Mouse (Mus musculus): ENCODE data around the gene Gli2.

Gene Gli2

GRCm38 (mm10) chr1:119053402-119053841 is at the start of gene Gli2:
Gene Gli2 (minus strand): TSS chr1:119053619.
- DNase-seq, result peak; percentile 94

DNA sequence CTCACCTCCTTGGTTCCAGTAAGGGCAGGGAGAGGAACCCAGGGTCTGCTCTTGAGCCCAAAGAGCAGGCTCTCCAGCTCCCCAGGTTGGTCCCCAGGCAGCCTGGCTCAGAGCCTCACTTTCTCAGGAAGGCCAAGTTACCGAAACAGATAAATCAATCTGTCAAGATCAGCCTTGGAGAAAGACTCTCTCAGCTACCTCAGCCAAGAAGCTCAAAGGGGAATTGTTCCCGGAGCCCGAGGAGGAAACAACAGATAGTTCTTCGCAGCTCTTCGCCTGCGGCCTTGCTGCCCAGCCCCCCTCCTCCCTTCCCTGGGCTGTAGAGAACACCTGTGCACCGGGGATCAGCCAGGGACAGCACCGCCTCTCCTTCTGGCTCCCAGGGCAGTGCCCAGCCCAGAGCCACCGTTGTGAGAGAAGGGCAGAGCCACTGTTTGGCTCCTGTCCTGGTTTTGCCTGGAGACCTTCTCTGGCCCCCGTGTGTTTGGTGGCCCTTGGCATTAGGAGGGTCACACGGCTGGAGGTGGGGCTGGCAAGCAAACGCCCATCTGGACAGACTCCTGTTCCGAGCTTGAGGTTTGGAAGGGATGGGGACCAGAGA is 44.6 kb upstream of the Gli2 start:
- DNase-seq, result no peak

DNA sequence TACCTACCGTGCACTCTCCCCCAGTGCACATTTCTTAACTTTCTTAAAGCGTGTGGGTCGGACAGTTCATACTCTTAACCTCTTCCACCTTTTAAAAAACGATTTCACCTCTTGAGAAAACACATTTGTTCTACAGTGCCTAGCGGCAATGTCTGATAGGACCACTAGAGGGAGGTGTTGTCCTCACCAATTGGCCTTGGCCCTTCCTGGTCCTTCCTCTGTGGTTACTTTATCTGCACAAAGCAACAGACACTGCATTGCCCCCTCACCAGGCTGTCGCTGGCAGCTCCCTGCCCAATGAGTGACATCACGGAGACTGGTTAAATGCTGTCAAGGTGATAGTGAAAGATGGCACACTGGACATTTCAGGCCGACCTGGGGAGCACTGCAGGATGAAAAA is 40.3 kb upstream of the Gli2 start:
- peak; percentile 77 for DNase-seq

GRCm38 (mm10) chr1:119089887-119090620 is 36.6 kb upstream of the Gli2 start:
- DNase-seq, result no peak

DNA sequence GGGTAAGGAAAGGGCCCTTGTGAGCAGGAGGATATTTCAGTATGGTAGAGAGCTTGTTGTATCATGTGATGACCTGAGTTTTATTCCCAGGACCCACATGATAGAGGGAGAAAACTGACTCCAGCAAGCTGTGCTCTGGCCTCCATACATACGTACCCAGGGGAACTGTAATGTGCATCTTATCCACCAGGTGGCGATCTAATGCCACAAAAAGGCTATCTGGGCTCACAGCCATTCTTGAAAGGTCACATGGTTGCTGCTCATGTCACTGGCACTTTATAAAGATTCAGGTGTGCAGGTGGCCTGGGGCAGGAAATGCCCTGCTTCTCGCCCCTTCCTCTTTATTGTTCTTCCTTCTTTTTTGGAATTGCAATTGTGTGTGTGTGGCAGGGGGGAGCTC is 34.1 kb upstream of the Gli2 start:
- DNase-seq, result peak; percentile 87

DNA sequence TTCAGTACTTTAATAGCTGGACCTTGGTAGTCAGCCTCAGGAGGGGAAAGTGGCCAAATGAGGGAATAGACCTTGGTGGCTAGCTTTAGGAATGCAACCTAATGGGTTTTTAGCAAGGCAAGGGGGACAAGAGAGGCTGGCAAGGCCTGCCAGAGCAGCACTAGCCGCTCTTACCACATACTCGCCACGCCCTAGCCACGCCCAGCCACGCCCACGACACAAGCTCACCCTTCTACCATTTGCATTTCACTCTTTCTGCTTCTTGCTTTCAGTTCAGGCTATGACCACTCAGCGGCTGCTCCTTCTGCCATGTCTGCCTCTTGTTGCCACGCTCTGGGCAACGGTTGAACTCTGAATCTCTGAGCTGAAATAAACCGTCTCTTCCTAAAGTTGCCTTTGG is 32.4 kb upstream of the Gli2 start:
- no peak for DNase-seq

DNA sequence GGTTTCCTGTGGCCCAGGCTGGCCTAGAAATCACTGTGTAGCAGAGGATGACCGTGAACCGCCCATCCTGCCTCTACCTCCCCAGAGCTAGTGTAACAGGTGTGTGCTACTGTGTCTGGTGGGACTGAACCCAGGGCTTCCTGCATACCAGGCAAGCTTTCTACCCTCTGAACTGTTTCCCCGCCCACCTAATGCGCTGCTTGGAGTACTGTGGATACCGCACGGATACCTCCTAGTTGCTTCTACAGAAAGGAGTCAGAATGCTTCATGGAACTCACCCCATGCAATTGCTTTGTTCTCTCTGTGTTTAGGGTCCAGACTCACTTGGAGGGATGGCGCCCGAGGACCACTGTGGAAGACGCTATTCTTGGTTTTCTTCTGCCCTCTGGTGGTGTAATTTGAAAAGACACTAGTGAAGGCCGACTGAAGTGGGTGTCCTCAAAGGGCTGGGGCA is 30.1 kb upstream of the Gli2 start:
- peak; percentile 88 for DNase-seq

DNA sequence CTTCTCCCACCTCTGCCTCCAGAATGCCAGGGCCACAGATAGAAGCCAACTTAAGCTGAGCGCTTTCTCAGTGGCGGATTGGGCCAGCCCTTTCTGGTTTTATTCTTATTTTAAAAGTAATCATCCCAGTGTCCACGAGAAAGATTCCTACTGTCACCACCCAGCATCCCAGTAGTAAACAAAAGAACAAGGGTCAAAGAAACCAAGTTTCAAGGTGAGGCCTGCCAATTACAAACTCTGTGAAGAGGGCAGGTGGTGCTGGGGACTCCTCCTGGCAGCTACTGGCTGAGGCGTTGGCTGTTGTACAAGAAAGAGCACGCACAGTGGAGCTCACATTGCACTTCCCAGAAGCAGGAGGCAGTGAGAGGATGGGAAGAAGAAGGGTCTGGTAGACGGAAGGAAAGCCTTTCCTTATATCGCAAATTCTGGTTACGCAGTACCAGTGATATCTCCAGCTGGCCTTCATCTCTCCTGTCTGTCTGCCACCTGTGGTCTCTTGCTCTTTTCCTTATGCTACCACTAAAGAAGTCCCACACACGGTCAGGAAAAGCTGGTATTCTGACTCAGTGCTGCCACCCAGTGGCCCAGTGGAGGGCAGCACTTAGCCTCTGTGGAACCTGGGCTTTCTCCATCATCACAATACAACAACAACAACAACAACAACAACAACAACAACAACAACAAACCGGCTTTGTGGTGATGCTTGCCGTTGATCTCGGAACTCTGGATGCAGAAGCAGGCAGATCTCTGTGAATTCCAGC is 29.0 kb upstream of the Gli2 start:
- DNase-seq, result peak; percentile 74

DNA sequence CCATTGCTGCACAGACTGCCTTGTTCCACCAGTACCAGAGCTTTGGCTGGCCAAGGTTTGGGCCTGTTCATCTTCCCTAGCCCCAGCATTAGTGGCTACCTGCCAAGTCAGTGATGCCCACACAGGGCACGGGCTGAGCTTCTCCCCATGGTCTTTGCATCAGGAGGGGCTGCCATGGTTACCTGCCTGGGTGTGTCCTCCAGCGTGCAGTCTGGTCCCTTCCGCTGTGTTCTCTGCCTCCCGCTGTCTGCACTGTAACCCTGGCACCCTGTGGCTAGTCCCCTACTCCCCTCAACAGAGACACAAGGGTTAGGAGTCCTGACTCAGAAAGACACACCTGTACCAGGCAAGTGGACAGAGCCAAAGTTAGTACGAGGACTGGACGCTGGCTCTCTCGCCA is 24.5 kb upstream of the Gli2 start:
- DNase-seq, result no peak

GRCm38 (mm10) chr1:119076333-119076732 is 22.9 kb upstream of the Gli2 start:
- DNase-seq, result no peak

- no peak for DNase-seq
Measured at GRCm38 (mm10) chr1:119075916-119076315, 22.5 kb upstream of the Gli2 start.

- no peak for DNase-seq
Measured at GRCm38 (mm10) chr1:119075500-119075899, 22.1 kb upstream of the Gli2 start.

GRCm38 (mm10) chr1:119074910-119075309 is 21.5 kb upstream of the Gli2 start:
- peak; percentile 35 for DNase-seq

GRCm38 (mm10) chr1:119073876-119074275 is 20.5 kb upstream of the Gli2 start:
- no peak for DNase-seq

- DNase-seq, result no peak
Measured at GRCm38 (mm10) chr1:119064892-119065671, 11.7 kb upstream of the Gli2 start.

DNA sequence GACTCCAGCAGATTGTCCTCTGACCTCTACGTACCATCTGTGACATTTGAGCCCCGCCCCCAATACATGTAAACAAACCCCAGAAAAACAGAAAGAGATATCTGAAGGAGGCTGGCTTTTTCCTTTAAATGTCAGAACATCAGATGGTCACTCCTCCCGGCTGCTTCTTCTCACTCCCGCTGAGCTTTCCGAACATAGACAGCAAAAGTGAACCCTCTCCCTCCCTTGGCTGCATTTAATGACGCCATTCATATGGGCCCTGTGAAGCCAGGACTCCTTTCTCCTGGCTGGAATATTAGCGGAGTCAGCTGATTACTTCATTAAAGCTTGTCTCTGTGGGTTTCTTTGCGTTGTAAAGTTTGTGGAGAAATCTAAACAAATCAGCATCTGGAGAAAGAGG is 3.1 kb upstream of the Gli2 start:
- DNase-seq, result no peak

GRCm38 (mm10) chr1:119055801-119056200 is 2.4 kb upstream of the Gli2 start:
- no peak for DNase-seq

DNA sequence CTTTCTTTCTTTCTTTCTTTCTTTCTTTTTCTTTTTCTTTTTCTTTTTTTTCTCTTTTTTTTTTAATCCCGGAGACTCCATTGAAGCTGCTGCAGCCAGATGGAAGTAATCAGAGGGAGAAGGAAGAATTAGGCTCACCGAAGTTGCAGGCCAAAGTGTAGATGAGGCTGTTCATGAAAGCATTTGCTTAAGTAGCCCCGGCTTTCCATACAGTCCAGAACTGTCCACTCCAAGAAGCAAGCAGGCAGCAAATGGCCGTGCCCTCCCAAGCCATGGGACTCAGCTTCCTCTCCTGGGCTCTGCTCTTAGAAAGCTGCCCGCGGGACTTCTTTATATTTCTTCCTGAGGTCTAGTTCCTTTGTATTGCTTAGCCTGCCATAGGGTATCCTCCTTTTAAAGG is 1.0 kb upstream of the Gli2 start:
- peak; percentile 30 for DNase-seq

DNA sequence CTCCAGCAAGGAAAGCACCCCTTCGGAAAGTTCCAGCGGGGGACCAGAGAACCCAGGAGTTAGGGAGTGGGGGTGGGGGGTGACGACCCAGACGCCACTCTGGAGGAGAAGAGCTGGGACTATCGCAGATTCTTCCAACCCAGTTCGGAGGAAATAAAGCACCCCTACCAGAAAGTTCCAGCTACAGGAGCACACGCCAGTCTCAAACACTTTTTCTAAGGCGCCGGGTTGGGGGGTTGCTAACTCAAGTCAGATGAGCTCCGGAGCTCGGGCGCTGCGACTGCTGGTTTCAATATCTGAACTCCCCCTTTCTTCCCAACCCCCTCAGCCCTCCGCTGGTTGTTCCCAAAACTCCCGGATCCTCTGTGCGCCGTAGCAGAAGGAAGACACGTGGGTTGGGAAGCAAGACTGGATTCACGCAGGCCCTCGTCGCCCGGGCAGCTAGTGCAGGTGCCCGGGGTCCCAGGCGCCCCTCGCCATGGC is 494 bp upstream of the Gli2 start:
- DNase-seq, result peak; percentile 75

GRCm38 (mm10) chr1:119052631-119053177 is 715 bp downstream of the Gli2 start:
- DNase-seq, result peak; percentile 56

GRCm38 (mm10) chr1:119051938-119052551 is 1.4 kb downstream of the Gli2 start:
- peak; percentile 73 for DNase-seq

Data from retina, postnatal 1 day (tissue).